Mouse (Mus musculus): ENCODE data around the gene Gcn1l1.

DNA sequence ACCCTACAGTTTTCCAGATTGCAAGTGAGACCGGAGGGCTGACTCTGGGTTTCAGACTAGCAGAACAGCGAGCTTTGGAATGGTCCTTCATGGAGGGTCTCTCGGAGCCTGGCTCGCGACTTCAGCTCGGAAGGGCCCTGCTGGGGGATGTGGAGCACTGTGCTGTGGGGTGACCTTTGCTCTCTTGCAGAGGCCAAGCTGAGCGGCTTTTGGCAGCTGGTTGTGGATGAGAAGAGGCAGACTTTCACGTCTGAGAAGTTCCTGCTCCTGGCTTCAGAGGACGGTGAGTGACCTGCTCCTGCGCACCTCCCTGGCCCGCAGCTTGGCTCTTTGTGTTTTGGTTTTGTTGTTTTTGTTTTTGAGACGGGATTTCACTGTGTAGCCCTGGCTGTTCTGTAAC is 20.6 kb downstream of the Gcn1l1 start:
- TF ChIP-seq CTCF (IDR thresholded peaks at IDR 0.05; ENCODE audit: borderline replicate concordance, extremely low read depth, insufficient read depth, insufficient read length) = no peak
- TF ChIP-seq POLR2A (IDR thresholded peaks at IDR 0.05; ENCODE audit: borderline replicate concordance, extremely low read depth, insufficient read depth, insufficient read length, poor library complexity, severe bottlenecking) = no peak
